Mouse (Mus musculus): ENCODE data around the gene Olfr308. TPM values are rescaled to one million over a fixed set of nuclear protein-coding genes. Genes with fewer than 3 reads are reported as not detected.
"Not testable (repeated sequence)": the region's sequence is repeated elsewhere in the genome, so short reads cannot be mapped to it uniquely, and the experiment has no call there.

Olfr308 gene
- not detected in 2 replicates for polyA plus RNA-seq (2012; rRNA removed)

DNA sequence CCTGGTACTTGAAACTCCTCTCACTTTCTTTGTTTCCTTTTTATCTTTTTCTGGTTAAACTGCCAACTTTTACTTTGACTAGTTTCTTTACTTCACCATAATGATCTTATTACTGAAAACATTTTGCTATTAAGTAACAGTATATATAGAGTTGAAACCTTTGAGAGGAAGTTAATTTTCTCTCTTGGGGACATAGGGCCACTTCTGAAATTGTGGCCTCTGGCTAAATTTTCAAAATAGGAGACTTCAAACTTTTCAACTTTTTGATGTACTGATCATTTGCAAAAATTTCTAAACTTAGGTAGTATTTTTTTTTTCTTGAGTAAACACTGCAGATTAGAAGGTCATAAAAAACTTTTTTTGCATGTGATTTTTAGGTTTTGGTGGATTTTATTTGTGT is at the start of gene Olfr308:
TSS of gene Olfr308 (minus strand) at position 101 of the 400 bp plus-strand sequence.
- DNase-seq (ENCODE audit: low read depth) = no peak

- no peak for DNase-seq (ENCODE audit: low read depth)
Observed at GRCm38 (mm10) chr7:86366828-86367227, 41.4 kb upstream of the Olfr308 start, which contains the start of gene Olfr305. Gene Olfr305, minus strand, starts transcription at chr7:86366928.

DNA sequence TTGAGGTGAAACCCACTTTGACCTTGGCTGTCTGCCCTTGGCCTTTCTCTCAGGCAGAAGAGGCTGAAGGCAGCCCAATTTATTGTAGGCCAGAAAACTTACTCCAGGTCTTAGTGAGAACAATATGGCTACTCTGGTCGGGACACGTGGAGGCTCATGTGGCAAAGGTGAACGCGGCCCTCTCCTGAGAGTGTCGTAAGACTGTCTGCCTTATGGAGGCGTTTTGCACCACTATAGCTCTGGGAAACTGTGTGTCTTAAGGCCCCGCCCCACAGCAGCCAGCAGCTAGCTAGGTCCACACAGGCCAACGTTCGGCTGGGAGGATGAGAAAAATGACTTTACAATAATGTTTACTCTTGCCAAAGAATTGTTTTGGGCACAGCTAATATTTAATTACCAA is 20.9 kb upstream of the Olfr308 start:
- DNase-seq (ENCODE audit: low read depth) = not testable (repeated sequence)

GRCm38 (mm10) chr7:86344253-86344652 is 18.8 kb upstream of the Olfr308 start:
- no peak for DNase-seq (ENCODE audit: low read depth)

- no peak for DNase-seq (ENCODE audit: low read depth)
Observed at GRCm38 (mm10) chr7:86342881-86343565, 17.6 kb upstream of the Olfr308 start.

GRCm38 (mm10) chr7:86337486-86337885 is 12.1 kb upstream of the Olfr308 start, which contains the start of gene Olfr307:
Gene Olfr307, minus strand, starts transcription at chr7:86337586.
- DNase-seq (ENCODE audit: low read depth) = no peak

GRCm38 (mm10) chr7:86321323-86321722 is 4.1 kb downstream of the Olfr308 start:
- DNase-seq (ENCODE audit: low read depth) = no peak

DNA sequence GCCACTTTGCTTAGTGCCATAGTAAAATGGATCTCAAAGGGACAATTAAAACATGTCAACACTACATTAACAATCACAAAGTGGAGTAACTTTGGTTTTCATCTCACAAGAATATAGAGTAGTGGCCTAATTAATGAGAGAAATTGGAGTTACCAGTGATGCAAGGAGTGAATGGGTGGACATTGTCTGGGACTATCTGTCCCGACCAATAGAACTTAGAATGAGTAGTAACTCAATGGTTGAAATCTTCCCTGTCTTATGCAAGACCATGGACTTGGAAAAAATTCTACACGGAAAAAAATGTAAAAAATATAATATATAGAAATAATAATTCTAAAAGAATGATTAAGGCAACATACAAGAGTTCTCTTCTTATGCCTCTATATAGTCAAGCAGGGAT is 11.8 kb downstream of the Olfr308 start, which contains the start of gene Olfr309:
TSS of gene Olfr309 (minus strand) at position 101 of the 400 bp plus-strand sequence.
- DNase-seq (ENCODE audit: low read depth) = no peak

DNA sequence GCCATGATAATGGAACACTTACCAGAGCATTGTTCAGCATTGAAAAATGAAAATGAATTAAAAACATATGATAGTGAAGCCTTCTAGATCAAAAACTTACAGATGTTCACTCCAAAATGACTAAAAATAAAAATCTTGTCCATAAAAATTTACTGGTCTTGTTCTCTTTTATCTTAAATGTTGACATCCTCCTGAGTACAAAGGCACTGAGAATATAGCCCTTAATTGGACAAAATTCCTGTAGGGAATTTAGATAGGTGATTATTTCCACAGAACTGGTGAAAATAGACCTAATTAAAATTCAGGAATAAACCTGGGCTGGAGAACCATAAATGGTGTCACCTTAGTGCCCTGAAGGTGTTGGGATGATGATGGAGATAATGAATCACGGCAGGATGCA is 48.4 kb downstream of the Olfr308 start, which contains the start of gene Olfr310:
TSS of gene Olfr310 (minus strand) at position 101 of the 400 bp plus-strand sequence.
- no peak for DNase-seq (ENCODE audit: low read depth)

Other genes with a start within 250 kb of the Olfr308 start
- gene Vmn2r75, start 153.9 kb downstream of the Olfr308 start, polyA plus RNA-seq (2012; rRNA removed) = not detected in 2 replicates
- gene Vmn2r76, start 79.3 kb downstream of the Olfr308 start, polyA plus RNA-seq (2012; rRNA removed) = not detected in 2 replicates
- gene Olfr310, start 48.5 kb downstream of the Olfr308 start, polyA plus RNA-seq (2012; rRNA removed) = not detected in 2 replicates
- not detected in 2 replicates for gene Olfr309, start 11.9 kb downstream of the Olfr308 start, polyA plus RNA-seq (2012; rRNA removed)
- not detected in 2 replicates for gene Olfr307, start 12.0 kb upstream of the Olfr308 start, polyA plus RNA-seq (2012; rRNA removed)
- gene Olfr305, start 41.3 kb upstream of the Olfr308 start, polyA plus RNA-seq (2012; rRNA removed) = not detected in 2 replicates
- gene Olfr304, start 61.0 kb upstream of the Olfr308 start, polyA plus RNA-seq (2012; rRNA removed) = not detected in 2 replicates
- not detected in 2 replicates for gene Olfr303, start 72.2 kb upstream of the Olfr308 start, polyA plus RNA-seq (2012; rRNA removed)
- not detected in 2 replicates for gene Olfr301, start 78.2 kb upstream of the Olfr308 start, polyA plus RNA-seq (2012; rRNA removed)
- gene Olfr299, start 134.3 kb upstream of the Olfr308 start, polyA plus RNA-seq (2012; rRNA removed) = not detected in 2 replicates
- gene Olfr298, start 166.9 kb upstream of the Olfr308 start, polyA plus RNA-seq (2012; rRNA removed) = not detected in 2 replicates
- gene Olfr297, start 194.3 kb upstream of the Olfr308 start, polyA plus RNA-seq (2012; rRNA removed) = not detected in 2 replicates

All from gonadal fat pad, adult 2 months (tissue).